Mouse (Mus musculus): ENCODE data around the gene Krtap6-1.
"Not testable (repeated sequence)": the region's sequence is repeated elsewhere in the genome, so short reads cannot be mapped to it uniquely, and the experiment has no call there.

DNA sequence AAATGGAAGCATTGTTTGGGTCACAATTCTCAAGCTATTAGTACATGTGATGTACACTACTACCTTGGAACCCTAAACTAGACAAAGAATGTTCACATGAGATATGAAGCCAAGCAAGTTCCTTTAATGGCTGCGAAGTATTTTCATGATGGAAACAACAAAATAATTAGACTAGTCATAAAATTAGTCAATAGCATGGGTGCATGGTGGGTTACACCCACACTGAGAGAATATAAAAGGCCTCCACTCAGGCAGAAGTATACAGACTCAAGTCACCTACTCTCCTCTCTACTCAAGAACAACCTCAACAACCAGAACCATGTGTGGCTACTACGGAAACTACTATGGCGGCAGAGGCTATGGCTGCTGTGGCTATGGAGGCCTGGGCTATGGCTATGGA, at the start of gene Krtap6-1:
- TF ChIP-seq CTCF (IDR thresholded peaks at IDR 0.05; ENCODE audit: low read depth, low read length); EP300 (IDR thresholded peaks at IDR 0.05; ENCODE audit: insufficient read depth, low read depth, low read length): not testable (repeated sequence)
